Mouse (Mus musculus) right cerebral cortex, postnatal 25 days (tissue): Measurements from ENCODE around the gene Agbl4.
A peak's percentile ranks its signal among the peaks of the same experiment; 100 is the strongest.

ENCODE experiments used
- DNase-seq: peaks from one replicate; pipeline ENCODE4 v3.0.0; 2022

The Agbl4 gene

DNA sequence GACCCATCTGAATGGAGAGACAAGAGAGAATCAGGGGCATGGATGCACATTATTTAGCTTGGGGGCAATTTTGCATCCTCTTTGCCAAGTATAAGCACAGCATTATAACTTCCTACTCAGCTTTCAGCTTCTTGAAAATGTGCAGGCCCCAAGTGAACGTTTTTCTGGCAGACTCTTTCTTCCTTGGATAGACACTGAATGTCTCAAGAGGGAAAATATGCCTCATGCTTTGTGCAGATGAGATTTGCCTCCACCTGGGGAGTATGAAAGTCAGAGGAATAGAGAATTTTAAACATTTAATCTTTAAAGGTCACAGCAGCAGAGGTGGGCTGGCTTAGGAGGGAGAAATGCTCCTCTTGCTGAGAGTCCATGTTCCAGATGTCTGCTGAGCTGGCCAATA is 1005.8 kb downstream of the Agbl4 start:
- no peak for DNase-seq

GRCm38 (mm10) chr4:111410731-111411130 is 1013.3 kb downstream of the Agbl4 start:
- no peak for DNase-seq

DNA sequence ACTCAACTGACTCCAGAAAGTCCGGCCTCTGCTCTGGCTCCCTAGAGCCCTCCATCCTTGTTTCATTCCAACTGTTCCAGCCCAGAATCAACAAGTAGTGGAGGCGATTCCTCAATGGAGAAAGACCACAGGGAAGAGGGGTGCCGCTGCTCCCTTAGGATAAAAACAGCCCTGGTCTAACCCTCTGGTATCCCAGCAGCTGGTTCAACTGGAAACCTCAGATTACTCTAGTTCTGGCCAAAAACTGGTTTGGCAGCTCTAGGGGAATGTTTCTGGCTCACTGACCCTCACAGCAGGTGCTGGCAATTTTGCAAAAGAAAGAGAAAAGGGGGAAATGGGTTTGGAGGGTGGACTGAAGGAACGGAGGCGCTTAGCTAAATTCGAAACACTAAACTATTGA is 1016.9 kb downstream of the Agbl4 start:
- no peak for DNase-seq

GRCm38 (mm10) chr4:111414818-111415488 is 1017.5 kb downstream of the Agbl4 start, which contains the start of gene Bend5:
Gene Bend5 (plus strand): TSS chr4:111415006.
- DNase-seq: peak; percentile 80

GRCm38 (mm10) chr4:111416126-111416525 is 1018.7 kb downstream of the Agbl4 start:
- no peak for DNase-seq

DNA sequence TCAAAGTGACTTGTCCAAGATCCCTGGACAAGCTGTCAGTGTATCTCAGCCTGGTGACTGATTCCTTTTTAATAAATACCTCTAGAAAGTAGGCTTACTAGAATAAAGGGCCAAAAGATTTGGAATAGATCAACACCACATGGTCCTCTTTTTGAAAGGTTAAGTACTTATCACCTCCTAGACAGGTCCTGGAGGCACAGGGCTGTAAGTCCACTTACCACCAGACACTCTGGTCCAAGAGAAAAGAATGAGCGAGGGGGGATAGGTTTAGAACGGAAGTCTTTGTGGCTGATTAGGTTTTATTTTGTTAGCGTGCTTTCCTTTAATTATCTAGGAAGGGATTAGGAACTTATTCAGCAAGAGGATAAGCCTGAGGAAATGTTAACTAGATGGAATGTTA is 1019.1 kb downstream of the Agbl4 start:
- no peak for DNase-seq

DNA sequence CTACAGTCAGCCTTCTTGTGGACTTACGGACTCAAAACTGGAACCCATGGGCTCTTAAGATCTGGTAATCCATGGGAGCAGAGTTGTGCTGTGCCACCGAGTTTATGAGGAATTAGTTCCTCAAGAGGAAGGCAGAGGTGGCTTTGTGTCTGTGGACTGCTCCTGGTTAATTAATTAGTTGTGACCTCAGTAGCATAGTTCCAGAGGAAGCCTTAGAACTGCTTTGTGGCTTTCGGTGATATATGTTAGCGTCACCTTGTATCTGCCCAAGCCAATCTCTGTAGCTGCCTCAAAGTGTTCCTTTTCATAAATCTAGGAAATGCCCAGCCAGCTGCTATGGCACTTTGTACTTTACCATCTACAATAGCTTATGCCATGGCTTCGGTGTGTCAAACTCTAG is 1020.3 kb downstream of the Agbl4 start:
- DNase-seq: no peak

- DNase-seq: no peak
These were observed 1022.0 kb downstream of the Agbl4 start for GRCm38 (mm10) chr4:111419476-111419875.

- no peak for DNase-seq
These were observed 1022.6 kb downstream of the Agbl4 start for GRCm38 (mm10) chr4:111420031-111420430.

DNA sequence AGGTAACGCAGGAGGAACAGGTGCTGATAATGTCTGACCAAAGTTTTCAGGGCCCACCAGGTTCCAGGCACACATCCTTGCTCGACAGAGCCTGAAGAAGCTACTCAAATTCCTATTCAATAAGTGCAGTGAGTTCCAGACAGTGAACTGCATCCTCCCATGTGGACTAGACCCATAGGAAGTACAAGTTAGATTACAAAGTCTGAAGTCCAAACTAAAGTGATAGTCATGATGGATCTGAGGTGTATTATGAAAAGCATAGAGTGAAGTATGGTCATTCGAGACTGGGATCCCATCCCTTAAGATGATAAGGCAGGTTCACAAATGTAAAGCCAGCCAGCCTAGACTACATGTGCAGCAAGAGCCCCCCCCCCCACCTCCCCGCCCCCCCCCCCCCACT is 1023.5 kb downstream of the Agbl4 start:
- no peak for DNase-seq

DNA sequence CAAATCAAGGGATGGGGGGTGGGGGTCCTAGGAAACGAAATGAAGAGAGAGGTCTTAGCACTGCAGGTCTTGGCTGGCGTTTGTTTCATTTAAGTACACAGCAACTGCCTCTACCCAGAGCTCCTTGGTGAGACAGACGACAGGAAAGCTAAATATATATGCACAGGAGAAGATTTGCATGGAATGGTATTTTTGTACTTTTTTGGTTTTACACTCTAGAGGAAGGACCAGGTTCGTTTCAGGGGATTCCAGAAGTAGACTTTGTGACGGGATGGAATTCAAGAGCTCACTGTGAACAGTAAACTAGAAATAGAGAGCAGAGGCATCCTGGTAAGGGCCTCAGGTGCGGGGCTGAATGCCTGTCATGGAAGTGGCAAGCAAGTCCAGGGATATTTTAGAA is 1024.3 kb downstream of the Agbl4 start:
- no peak for DNase-seq

GRCm38 (mm10) chr4:111424371-111424950 is 1027.0 kb downstream of the Agbl4 start:
- DNase-seq: no peak

GRCm38 (mm10) chr4:111425170-111425569 is 1027.7 kb downstream of the Agbl4 start:
- DNase-seq: no peak

DNA sequence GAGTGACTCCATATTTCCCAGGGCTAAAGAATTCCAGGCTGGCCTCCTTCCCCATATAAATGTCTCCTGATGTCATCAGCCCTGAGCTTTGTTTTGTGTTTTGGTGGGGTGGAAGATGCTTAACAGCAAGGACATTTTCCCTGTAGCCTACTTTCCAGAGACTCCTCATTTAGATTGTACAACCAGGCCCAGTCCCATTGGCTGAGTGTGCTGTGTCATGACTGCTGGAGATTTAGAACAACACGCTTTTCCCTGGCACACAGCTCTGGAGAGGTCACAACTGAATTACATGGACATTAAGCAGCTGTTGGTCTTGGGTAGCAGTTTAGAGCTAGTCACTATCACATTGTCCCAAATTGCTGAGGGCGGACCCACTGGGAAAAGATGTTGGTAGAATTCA is 1033.7 kb downstream of the Agbl4 start:
- no peak for DNase-seq

DNA sequence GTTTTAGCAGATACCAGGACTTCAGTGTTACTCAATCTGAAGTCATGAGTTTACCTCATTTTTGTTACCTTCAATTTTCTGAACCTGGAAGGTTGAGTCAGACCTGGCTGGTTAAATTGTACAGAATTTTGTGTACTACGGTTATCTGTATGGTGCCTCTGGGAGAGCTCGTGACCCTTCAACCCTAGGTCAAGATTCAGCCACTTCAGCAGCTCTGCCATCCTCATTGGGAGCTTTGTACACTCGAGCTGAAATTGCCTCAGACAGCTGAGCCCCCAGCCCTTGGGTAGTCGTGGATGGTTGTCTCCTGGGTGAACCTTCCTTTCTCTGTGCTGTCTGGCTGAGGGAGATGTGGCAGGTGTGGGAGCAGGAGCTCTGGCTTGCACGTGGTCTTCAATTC is 1034.6 kb downstream of the Agbl4 start:
- peak; percentile 36 for DNase-seq

- no peak for DNase-seq
These were observed 1035.0 kb downstream of the Agbl4 start for GRCm38 (mm10) chr4:111432417-111432816.

- no peak for DNase-seq
These were observed 1044.2 kb downstream of the Agbl4 start for GRCm38 (mm10) chr4:111441709-111442108.

- no peak for DNase-seq
These were observed 1045.2 kb downstream of the Agbl4 start for GRCm38 (mm10) chr4:111442435-111443238.

DNA sequence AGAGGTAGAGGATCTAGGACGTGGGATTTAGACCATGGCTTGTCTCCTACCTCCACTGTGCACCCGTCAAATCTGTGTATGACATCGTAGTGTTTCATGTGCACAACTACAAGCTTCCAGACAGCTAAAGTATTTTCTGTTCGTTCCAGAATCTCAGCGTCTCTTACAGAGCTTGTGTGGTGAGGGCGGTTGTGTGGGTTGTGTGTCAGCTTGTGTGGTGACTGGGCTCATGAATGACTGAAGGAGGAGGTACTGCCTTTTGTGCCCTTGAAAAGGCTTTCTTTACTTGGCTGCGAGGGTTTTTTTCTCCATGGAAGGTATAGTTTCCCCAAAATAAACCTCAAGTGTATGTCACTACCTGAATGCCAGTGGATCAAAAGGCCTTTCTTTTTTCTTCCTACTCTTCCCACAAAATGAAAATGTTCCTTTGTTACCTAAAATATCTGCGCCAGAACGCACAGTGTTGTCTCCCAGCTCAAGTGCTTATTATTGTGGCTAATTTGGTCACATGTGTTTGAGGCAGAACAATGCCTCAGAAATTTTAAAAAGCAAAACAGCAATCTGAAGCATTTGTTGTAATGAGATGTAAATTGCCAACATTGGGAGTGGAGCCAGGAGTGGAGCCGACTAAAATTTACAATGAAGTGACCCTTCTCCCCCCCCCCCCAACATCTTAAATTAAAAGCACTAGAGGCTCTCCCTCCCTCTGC is 1046.6 kb downstream of the Agbl4 start:
- DNase-seq: no peak

DNA sequence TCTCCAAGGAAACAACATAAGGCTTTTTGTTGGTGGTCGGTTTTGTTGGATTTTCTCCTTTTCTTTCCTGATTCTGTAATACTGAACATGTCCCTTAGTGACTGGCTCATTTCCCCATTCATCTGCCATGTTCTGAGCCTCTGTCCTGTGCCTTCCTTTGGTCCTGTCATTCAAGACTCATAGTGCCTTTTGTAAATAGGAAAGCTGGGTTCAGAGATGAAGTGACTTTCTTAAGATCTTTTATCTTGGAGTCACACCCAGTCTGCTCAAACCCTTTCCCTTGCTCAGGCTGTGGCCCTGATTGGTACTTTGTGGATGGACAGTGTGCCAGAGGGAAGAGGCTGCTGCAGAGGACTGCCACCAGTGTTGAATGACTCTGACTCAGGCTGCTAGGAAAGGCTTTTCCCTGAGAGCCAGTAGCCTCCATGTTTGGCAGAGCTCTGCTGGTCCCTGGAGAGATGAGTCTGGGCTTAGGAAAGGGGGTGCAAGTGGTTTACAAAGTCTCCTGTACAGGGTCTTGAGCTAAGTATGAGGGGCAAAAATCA is 1047.2 kb downstream of the Agbl4 start:
- no peak for DNase-seq

- no peak for DNase-seq
These were observed 1050.5 kb downstream of the Agbl4 start for GRCm38 (mm10) chr4:111447918-111448317.

DNA sequence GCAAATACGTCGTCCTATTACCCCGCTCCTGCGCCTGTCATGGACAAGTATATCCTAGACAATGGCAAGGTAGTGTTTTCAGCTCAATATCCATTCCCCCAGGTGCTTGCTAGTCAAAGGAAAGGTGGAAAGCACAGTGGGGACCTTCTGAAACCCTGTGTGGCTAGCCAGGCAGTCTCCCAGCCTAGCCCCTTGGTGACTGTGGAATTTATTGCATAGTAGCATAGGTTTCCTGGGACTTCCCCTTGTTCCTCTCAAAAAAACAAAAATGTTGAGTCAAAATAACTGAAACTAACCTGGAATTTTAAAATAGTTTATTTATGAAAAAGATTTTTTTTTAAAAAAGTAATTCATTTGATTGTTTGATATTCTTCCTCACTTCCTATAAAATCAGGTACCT is 1051.1 kb downstream of the Agbl4 start:
- no peak for DNase-seq
